Mouse (Mus musculus): Measurements from ENCODE around the gene Abcc9. TPM values are rescaled to one million over a fixed set of nuclear protein-coding genes. Genes with fewer than 3 reads are reported as not detected.

The Abcc9 gene
- total RNA-seq, 2 experiments from 2014 or later: 3.1 to 3.3 TPM

DNA sequence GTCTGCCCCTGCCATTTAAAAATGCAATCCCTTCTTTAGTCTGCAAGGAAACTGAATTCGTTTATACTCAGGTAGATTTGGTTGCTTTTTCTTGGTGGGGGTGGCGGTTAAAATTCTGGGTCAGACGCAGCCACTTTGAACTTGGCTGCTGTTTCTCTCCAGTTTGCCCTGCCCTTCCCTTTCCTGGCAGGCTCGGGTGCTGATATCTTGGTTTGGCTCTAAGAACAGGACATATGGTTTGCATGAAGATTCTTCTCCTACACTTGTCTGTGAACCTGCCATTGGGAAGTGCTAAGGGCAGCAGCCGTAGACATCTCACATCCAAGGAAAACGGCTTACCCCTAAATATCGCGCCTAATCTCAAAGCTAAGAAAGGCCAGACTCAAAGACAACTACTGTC is 89.7 kb downstream of the Abcc9 start:
- DNase-seq: no peak

DNA sequence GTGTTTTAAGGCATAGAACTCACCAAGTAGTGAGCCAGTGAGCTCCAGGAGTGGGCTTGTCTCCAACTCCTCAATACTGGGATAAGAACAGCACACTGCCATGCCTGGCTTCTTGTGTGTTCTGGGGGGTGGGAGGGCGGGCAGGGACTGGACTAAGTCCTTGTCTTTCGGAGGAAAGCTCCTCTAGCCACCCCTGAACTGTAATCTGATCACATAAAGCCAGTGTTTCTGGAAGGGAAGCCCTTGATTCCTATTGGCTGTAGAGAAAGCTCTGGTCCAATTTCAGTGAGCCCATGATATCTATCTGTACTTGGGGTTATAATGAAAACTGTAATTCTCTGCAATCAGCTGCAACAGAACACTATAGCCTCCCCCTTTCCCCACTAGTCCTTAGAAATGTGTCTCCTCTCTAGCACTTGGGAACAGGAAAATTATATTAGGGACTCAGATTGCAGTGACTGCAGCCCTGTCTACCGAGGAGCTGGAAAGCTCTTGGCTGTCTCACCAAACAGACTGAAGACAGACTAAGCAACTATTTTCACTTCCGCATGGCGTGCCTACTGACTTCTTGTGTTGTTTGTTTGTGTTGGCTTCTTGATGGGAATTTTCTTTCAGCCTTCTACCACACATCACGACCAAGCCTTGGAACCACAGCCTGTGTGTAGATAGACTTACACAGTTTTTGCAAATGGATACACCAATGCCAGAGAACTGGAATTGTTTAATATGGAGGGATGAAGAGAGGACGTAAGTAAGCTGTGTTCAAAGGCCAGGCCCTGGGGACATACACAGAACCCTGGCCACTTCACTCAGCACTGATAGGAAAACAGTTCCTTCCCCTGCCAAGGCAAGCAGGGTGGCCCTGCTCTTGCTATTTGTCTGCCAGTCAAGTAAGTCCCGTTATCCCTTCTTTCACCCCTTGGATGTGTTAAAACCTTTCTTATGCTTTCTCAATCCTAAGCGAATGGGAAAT is 92.4 kb downstream of the Abcc9 start:
- no peak for DNase-seq

DNA sequence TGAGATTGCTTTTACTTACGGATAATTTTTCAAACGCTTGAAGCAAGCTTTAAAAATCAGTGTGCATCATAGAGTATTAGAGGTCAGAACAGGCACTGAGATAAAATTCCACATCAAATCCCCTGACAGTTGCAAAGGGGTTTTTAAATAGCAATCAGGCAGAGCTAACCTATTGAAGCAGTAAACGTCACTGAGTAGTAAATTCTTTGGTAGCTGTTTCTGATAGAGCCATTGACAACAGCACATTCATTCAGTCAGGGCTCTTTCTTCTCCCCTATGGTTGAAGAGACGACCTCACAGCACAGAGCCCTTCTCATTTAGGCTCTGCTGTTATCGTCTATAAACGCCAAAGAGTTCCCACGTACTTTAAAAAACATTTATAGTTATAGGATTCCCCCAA is 95.0 kb downstream of the Abcc9 start:
- DNase-seq: no peak

DNA sequence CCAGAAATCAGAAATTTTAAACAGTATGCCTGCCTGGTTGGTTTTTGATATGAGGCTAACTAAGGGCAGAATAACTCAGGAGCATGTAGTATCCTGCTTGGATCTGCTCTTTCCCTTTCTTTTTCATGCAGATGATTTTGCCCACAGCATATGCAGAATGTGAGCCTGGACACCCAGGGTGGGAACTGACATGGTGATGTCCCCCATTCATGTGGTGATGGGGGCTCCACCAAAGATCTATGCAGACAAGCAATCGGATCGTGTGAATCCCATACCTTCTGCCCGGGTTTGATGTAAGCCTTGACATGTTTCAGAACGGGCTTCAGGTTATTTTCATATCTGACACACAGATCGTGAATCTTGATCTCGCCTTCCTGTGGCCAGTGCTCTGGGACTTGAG is 99.3 kb downstream of the Abcc9 start:
- DNase-seq: no peak

DNA sequence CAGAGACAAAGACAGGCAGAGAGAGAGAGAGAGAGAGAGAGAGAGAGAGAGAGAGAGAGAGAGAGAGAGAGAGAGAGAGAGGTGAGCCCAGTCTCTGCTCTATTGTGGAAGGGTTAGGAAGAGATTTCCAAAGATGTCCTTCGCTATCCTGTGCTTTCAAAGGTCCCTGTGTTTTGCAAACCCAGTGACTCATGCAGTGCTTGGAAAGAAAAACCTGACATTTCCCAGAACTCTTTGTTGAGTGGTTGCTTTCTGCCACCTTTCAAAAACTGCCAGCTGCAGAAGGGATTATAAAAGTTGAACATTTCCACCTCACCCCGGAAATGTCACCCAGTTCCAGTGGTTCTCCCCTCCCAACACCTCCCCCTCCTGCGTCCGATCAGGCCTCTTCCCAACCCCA is 123.3 kb downstream of the Abcc9 start:
- DNase-seq: no peak

DNA sequence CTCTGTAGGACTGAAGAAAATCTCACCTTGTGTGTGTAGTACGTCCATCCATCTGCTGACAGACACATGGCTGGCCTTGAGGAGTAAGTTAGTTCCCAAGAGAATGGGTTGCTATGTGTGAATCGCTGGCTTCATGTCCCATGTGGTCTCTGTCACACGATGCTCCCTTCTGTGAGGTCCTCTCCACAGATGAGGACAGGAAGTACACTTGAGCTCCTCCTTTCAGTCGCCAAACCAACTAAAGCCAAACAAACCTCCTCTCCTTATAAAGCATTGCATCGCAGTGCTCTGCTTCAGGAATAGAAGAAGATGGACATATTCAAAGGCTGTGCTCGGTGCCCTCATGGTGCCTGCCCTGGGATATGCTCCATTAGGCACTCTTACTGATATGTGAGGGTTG is 124.3 kb downstream of the Abcc9 start:
- DNase-seq: no peak

- no peak for DNase-seq
Measured at GRCm38 (mm10) chr6:142572876-142573275, 129.2 kb downstream of the Abcc9 start.

DNA sequence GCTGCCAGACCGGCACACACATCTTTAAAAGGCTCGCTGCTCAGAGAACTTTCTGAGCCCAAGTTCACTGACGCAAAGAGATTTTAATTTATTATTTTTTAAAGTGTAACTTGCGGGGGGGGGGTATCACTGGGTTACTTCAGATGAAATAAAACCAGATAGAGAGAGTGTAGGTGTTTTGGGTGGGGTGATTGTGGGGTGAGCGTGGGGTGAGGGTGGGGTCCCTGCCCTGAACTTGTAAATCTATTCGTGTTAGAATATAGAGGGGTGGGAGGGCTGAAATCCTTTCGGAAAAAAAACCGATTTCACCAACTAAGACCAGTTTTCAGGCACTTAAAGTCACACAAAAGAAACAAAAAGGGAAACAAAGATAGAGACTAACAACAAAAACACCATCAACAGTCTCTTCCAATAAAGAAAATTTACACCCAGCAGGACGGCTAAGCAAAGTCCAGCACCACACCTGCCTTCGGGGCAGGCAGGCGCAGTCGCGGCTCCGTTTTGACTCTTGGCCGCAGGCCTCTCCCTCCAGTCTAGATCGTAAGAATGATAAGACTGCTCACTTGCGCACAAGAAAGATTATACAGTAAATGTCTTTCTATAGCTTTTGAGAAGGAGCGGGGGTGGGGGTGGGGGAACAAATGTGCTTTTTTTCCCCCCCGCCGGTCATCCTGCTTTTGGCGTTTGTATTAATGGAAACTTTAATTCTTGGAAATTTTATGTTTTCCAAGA is 130.3 kb downstream of the Abcc9 start:
- DNase-seq: no peak

DNA sequence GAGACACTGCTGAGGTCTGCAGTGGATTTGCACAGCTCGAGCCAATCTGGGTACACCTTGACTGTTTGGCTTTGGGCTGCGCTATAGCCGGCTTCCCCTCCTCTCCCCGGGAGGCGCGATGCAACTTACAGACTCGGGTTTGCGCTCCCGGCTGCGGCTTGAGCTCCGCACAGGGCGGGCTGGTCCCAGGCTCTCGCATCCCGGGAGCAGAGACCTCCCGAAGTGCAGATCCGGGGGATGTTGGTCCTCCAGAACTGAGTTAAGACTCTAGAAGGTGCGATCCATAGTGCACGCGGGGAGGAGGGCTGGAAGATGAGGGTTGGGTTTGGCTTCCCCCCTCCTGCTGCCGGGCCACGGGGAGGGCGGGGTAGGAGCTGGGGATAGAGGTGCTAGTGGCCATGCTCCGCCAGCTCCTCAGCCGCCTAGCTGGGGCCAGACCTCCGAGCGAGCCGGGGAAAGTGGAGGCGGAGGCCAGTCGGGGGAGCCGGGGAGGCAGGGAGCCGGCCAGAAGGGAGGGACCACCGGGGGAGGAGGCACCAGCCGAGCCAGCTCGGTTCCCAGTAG is 131.0 kb downstream of the Abcc9 start, which contains the start of gene Kcnj8:
Gene Kcnj8 (minus strand): TSS at position 560 of the 564 bp plus-strand sequence.
- DNase-seq: peak; percentile 12 to 14

DNA sequence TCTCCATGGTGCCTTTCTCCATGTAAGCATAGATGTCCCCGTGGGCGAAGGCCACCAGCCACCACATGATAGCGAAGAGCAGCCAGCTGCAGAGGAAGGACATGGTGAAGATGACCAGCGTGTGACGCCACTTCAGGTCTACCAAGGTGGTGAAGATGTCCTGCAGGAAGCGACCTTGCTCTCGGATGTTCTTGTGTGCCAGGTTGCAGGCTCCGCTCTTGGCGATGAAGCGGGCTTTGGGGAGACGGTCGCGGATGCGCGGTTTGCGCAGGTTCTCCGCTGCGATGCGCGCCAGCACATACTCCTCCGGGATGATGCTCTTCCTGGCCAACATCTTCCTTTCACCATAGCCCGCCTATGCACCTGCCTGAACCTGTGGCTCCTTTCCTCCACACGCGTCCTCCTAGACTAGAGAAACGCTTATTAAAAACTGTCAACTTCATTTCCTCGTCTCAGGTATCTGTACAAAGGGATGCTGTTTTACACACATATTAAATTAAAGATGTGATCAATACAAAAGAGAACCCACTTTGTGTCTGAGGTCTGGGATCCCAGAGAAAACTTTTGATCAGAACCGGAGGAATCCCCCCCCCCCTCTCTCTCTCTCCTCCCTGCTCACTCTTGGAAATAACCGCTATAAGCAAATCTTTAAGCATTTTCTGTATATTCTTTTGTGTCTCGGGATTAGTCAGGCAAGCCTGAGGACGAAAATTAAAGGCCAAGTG is 131.9 kb downstream of the Abcc9 start:
- DNase-seq: peak in 1 of 2 experiments; percentile 9

- DNase-seq: no peak
Measured at GRCm38 (mm10) chr6:142568713-142569357, 133.3 kb downstream of the Abcc9 start.

- DNase-seq: no peak
Measured at GRCm38 (mm10) chr6:142567452-142567851, 134.7 kb downstream of the Abcc9 start.

DNA sequence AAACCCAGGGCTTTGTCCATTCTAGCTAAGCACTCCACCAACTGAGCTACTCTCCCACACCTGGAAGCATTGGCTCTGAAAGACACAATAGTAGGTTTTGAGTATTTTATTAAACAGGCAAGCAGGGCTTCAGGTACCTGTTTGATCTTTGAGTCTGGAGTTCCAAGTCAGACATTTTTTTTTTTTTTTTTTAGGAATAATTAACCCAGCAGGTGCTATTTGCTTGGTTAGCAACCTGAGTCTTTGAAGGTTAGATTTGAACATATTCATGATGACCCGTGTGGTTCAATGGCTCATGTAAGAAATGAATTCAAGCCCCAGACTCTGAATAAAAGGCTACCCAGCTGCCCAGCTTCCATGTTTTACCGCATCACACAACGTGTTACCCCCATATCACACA is 137.4 kb downstream of the Abcc9 start:
- DNase-seq: no peak

GRCm38 (mm10) chr6:142561151-142561550 is 141.0 kb downstream of the Abcc9 start:
- no peak for DNase-seq

GRCm38 (mm10) chr6:142558772-142559679 is 143.1 kb downstream of the Abcc9 start:
- no peak for DNase-seq

DNA sequence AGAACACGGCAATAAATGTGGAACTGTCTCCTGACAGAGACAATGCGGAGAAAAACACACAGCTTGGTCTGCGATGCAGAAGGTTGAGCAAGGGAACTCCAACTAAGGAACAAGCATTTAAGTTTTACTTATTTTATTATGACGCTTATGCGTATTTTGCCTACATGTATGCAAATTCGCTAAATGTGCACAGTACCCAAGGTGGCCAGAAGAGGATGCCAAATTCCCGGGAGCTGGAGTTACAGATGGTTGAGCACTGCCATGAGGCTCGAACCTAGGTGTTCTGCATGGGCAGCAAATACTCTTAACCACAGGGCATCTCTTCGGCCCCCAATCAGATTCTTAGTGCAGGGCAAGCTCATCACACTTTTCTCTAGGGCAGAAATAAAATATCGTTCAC is 144.0 kb downstream of the Abcc9 start:
- DNase-seq: no peak

DNA sequence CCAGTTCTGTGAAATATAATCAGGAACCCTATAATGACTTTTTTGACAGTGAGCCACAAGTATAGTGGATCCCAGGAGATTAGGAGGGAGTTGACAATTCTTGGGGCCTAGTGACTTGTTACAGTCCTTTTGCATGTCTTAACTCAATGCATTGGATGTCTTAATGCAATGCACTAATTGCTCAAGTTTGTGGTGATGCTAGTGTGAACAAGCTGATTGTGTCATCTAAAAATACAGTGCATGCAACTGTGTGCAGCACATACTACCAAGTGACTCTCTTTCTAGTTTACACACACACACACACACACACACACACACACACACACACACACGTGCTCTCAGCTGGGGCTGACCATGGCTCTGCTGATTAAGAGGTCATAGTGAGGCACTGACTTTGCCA is 146.1 kb downstream of the Abcc9 start:
- no peak for DNase-seq

DNA sequence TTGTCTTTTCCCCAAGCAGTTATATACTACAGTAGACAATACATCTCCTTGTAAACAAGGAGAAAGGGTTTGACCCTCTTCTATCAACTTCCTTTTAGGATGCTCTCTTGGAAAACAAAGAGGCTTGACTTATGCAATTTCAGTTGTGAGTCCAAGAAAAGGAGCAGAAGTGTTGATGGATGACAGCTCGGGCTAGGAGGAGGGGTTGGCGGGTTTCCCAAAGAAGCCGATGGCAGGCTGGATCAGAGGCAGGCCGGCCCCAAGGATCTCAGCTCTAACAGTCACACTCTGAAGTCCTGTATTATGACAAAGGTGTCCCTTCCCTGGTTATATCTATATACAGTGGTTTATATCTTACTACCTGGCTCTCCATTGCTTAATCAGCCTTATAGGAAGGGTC is 150.6 kb downstream of the Abcc9 start:
- DNase-seq: no peak

GRCm38 (mm10) chr6:142550871-142551270 is 151.2 kb downstream of the Abcc9 start:
- DNase-seq: no peak

DNA sequence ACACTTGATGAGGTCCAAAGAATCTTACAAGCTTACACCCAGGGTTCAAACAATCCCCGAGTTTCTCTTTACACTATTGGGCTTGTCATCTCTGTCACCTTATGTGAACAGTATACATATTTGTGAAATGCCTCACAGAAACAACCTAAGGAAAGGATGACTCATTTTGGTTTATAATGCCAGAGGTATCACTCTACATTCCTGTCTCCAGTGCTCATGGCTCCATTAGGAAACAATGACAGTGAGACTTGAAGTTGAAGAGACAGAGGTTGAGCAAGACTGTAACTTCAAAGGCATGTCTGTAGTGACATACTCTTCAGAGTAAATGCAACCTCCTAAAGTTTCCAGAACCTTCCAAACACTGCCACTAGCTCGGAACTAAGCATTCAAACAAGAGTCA is 153.7 kb downstream of the Abcc9 start:
- no peak for DNase-seq

DNA sequence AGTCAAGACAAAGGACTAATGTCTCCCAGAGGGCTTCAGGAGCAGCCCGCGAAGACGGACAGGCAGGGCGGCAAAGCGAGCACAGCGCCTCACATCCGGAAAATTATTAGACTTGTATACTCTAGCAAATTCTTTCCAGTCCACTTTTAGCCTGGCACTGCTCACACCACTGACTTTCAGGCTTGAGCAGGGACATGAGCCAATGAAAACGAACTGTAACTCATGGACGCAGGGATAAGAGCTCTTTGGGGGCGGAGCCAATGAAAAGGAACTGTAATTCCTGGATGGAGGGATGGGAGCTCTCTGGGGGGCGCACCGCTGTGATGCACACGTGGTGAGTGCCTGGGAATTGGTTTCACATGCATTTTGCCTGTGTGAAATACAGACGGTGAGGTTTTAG is 157.0 kb downstream of the Abcc9 start:
- no peak for DNase-seq
